Mouse (Mus musculus): ENCODE results near the gene Mfng.

- TF ChIP-seq CTCF (IDR thresholded peaks at IDR 0.05; ENCODE audit: low read depth, low read length): no peak
- no peak for TF ChIP-seq POLR2A (IDR thresholded peaks at IDR 0.05; ENCODE audit: insufficient read depth, low read length)
- no peak for TF ChIP-seq EP300 (IDR thresholded peaks at IDR 0.05; ENCODE audit: insufficient read depth, low read depth, low read length)
Measured at GRCm38 (mm10) chr15:78735431-78736180, 37.7 kb downstream of the Mfng start.
